Mouse (Mus musculus): ENCODE results near the gene Mfsd12. TPM values are rescaled to one million over a fixed set of nuclear protein-coding genes. Genes with fewer than 3 reads are reported as not detected.

The Mfsd12 gene
- total and polyA plus RNA-seq, 3 experiments: 22.5 to 29.0 TPM; not detected in 1

- Histone ChIP-seq H3K79me2 (ENCODE audit: control insufficient read depth, insufficient read depth, low read length, poor library complexity) (peaks cover 13% of the 10 kb centered on the region), H3K27me3 (ENCODE audit: control insufficient read depth in 1 of 2, insufficient read depth in 2 of 2, low read length in 2 of 2) (no peaks in the 10 kb centered on the region), H3K9ac (ENCODE audit: control insufficient read depth, low read depth, low read length, poor library complexity, severe bottlenecking) (no peak overlapping the region), H3K27ac (ENCODE audit: control insufficient read depth, low read depth, low read length) (no peak overlapping the region), H3K36me3 (ENCODE audit: control insufficient read depth in 1 of 2, insufficient read depth in 2 of 2, low read length in 2 of 2) (peaks cover 0 to 6% of the 10 kb centered on the region in 2 experiments; a peak in 3 of 4 replicates), H3K4me1 (ENCODE audit: control insufficient read depth in 1 of 2, insufficient read depth in 2 of 2, low read length in 2 of 2) (peaks cover 0 to 12% of the 10 kb centered on the region in 2 experiments; a peak in 3 of 4 replicates), H3K4me3 (ENCODE audit: control insufficient read depth in 1 of 2, insufficient read depth in 1 of 2, low read depth in 2 of 2, low read length in 2 of 2) (no peak overlapping the region), H3K9me3 (replicated peaks; ENCODE audit: insufficient read depth, low read length) (no peaks in the 10 kb centered on the region)
- no peak for DNase-seq (ENCODE audit: low read depth, low spot score)
- TF ChIP-seq MYB (IDR thresholded peaks at IDR 0.05; ENCODE audit: low read depth, low read length): no peak
- no peak for TF ChIP-seq BHLHE40 (IDR thresholded peaks at IDR 0.05; ENCODE audit: borderline replicate concordance, low read depth, low read length)
- no peak for TF ChIP-seq CHD2 (IDR thresholded peaks at IDR 0.05; ENCODE audit: low read length)
- TF ChIP-seq SMC3 (IDR thresholded peaks at IDR 0.05; ENCODE audit: low read depth, low read length): no peak
- no peak for TF ChIP-seq MEF2A (IDR thresholded peaks at IDR 0.05; ENCODE audit: extremely low read depth, insufficient replicate concordance, low read depth, low read length, poor library complexity, severe bottlenecking)
- TF ChIP-seq ZKSCAN1 (IDR thresholded peaks at IDR 0.05; ENCODE audit: low read depth, low read length): no peak
- no peak for TF ChIP-seq TAL1 (IDR thresholded peaks at IDR 0.05; ENCODE audit: low read length)
- TF ChIP-seq MXI1 (IDR thresholded peaks at IDR 0.05; ENCODE audit: low read depth, low read length): no peak
- TF ChIP-seq MAZ (IDR thresholded peaks at IDR 0.05; ENCODE audit: low read depth, low read length): no peak
- no peak for TF ChIP-seq ETS1 (IDR thresholded peaks at IDR 0.05; ENCODE audit: low read depth, low read length)
- no peak for TF ChIP-seq JUND (IDR thresholded peaks at IDR 0.05; ENCODE audit: low read depth, low read length)
- no peak for TF ChIP-seq GABPA (IDR thresholded peaks at IDR 0.05; ENCODE audit: low read depth, low read length)
- TF ChIP-seq CHD1 (IDR thresholded peaks at IDR 0.05; ENCODE audit: low read depth, low read length): no peak
- no peak for TF ChIP-seq ELF1 (IDR thresholded peaks at IDR 0.05; ENCODE audit: low read depth, low read length)
- no peak for TF ChIP-seq ZNF384 (IDR thresholded peaks at IDR 0.05; ENCODE audit: low read depth, low read length)
Observed at GRCm38 (mm10) chr10:81317273-81317672, 40.0 kb upstream of the Mfsd12 start.

- Histone ChIP-seq H3K4me3 (ENCODE audit: control insufficient read depth in 1 of 2, insufficient read depth in 1 of 2, low read depth in 2 of 2, low read length in 2 of 2) (no peak overlapping the region; a peak in 1 of 4 replicates), H3K79me2 (ENCODE audit: control insufficient read depth, insufficient read depth, low read length, poor library complexity) (peaks cover 20% of the 10 kb centered on the region), H3K27me3 (ENCODE audit: control insufficient read depth in 1 of 2, insufficient read depth in 2 of 2, low read length in 2 of 2) (no peaks in the 10 kb centered on the region), H3K9ac (ENCODE audit: control insufficient read depth, low read depth, low read length, poor library complexity, severe bottlenecking) (peak overlapping the region; percentile 71; the same call in 1 of the 2 replicates), H3K27ac (ENCODE audit: control insufficient read depth, low read depth, low read length) (no peak overlapping the region), H3K4me1 (ENCODE audit: control insufficient read depth in 1 of 2, insufficient read depth in 2 of 2, low read length in 2 of 2) (peaks cover 0 to 12% of the 10 kb centered on the region in 2 experiments; a peak in 3 of 4 replicates), H3K9me3 (replicated peaks; ENCODE audit: insufficient read depth, low read length) (no peaks in the 10 kb centered on the region), H3K36me3 (ENCODE audit: control insufficient read depth in 1 of 2, insufficient read depth in 2 of 2, low read length in 2 of 2) (peaks cover 2 to 6% of the 10 kb centered on the region in 2 experiments; a peak in 3 of 4 replicates)
- TF ChIP-seq SIN3A (IDR thresholded peaks at IDR 0.05; ENCODE audit: low read length) (no peak), POLR2AphosphoS2 (IDR thresholded peaks at IDR 0.05; ENCODE audit: low read length) (no peak), ZKSCAN1 (IDR thresholded peaks at IDR 0.05; ENCODE audit: low read depth, low read length) (no peak), POLR2AphosphoS5 (IDR thresholded peaks at IDR 0.05; ENCODE audit: borderline replicate concordance, low read depth, low read length) (no peak), TCF12 (IDR thresholded peaks at IDR 0.05; ENCODE audit: low read depth, low read length) (no peak), KAT2A (conservative IDR thresholded peaks at IDR 0.05; ENCODE audit: low read depth, low read length) (no peak), MYB (IDR thresholded peaks at IDR 0.05; ENCODE audit: low read depth, low read length) (no peak), MAFK (IDR thresholded peaks at IDR 0.05; ENCODE audit: borderline replicate concordance, low read depth, low read length) (no peak), ETS1 (IDR thresholded peaks at IDR 0.05; ENCODE audit: low read depth, low read length) (no peak), BHLHE40 (IDR thresholded peaks at IDR 0.05; ENCODE audit: borderline replicate concordance, low read depth, low read length) (no peak), POLR2A (IDR thresholded peaks at IDR 0.05; ENCODE audit: control insufficient read depth in 1 of 2, insufficient read depth in 1 of 2, low read depth in 1 of 2, low read length in 2 of 2, poor library complexity in 1 of 2) (no peak), ZC3H11A (IDR thresholded peaks at IDR 0.05; ENCODE audit: low read depth, low read length) (no peak), ZMIZ1 (IDR thresholded peaks at IDR 0.05; ENCODE audit: low read depth, low read length) (no peak), MXI1 (IDR thresholded peaks at IDR 0.05; ENCODE audit: low read depth, low read length) (no peak), MEF2A (IDR thresholded peaks at IDR 0.05; ENCODE audit: extremely low read depth, insufficient replicate concordance, low read depth, low read length, poor library complexity, severe bottlenecking) (no peak), JUND (IDR thresholded peaks at IDR 0.05; ENCODE audit: low read depth, low read length) (no peak), CHD1 (IDR thresholded peaks at IDR 0.05; ENCODE audit: low read depth, low read length) (no peak), SMC3 (IDR thresholded peaks at IDR 0.05; ENCODE audit: low read depth, low read length) (no peak), ZNF384 (IDR thresholded peaks at IDR 0.05; ENCODE audit: low read depth, low read length) (no peak), HCFC1 (IDR thresholded peaks at IDR 0.05; ENCODE audit: low read depth, low read length) (no peak)
- DNase-seq (ENCODE audit: low read depth, low spot score): no peak
Observed at GRCm38 (mm10) chr10:81318589-81319329, 38.5 kb upstream of the Mfsd12 start.

Measured in MEL (cell line).